ENCODE assay signal across 19 mouse cellular contexts in the genomic region with DNA sequence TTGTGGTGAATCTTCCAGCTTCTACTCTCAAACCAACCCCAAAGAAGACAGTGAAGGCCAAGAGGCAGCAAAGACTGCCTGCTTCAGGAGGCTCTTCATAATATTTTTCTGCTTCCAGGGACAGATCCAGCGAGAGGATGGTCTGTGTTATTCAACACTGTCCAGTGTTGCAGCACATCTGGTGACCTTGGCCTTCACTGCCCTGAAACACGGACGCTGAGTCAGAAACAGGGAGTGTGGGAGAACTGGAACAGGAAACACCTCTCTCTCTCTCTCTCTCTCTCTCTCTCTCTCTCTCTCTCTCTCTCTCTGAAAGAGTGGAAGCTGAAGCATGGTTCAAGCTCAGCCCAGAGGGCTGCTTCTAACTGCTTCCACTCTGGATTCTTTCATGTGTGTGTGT. TPM values are rescaled to one million over a fixed set of nuclear protein-coding genes. Genes with fewer than 3 reads are reported as not detected.
DNase-seq lines count a peak whose midpoint lies in the region; ATAC-seq and TF ChIP-seq lines count a peak whose summit lies in the region.
"Had no signal": no experiment of that assay in that cellular context is flagged by ENCODE, and none has a peak within 500 bp of the region (broad histone marks: within the 10 kb centered on the region; RNA-seq: fewer than 3 reads in every experiment).

No protein-coding gene starts in this region.

- TF ChIP-seq POLR2A in testis, adult 2 months (IDR thresholded peaks at IDR 0.05; ENCODE audit: control insufficient read depth, low read depth, low read length), result no peak

- H3K36me3 ChIP-seq in kidney, postnatal 0 days (ENCODE audit: insufficient read depth, low read length), result no peaks in the 10 kb centered on the region
- H3K36me3 ChIP-seq in kidney, embryonic 16.5 days (ENCODE audit: insufficient read depth, low read length), result no peaks in the 10 kb centered on the region
- no peaks in the 10 kb centered on the region for H3K36me3 ChIP-seq in testis, adult 2 months (ENCODE audit: control insufficient read depth, insufficient read depth, low read length)
- H3K36me3 ChIP-seq: embryonic facial prominence, embryonic 15.5 days; heart, embryonic 15.5 days; hindbrain, embryonic 15.5 days; limb, embryonic 12.5 days; midbrain, embryonic 12.5 days had no signal

- TF ChIP-seq CTCF in kidney, postnatal 0 days (IDR thresholded peaks at IDR 0.05; ENCODE audit: low read depth), result no peak
- TF ChIP-seq CTCF in testis, adult 2 months (IDR thresholded peaks at IDR 0.05; ENCODE audit: control insufficient read depth, insufficient read depth, insufficient replicate concordance, low read depth, low read length), result no peak

- H3K4me2 ChIP-seq in kidney, postnatal 0 days (ENCODE audit: low read length), result no peak overlapping the region
- H3K4me2 ChIP-seq in kidney, embryonic 16.5 days (replicated peaks; ENCODE audit: low read depth, low read length), result no peak overlapping the region
- H3K4me2 ChIP-seq: embryonic facial prominence, embryonic 15.5 days; forebrain, embryonic 13.5 days; heart, embryonic 15.5 days; hindbrain, embryonic 15.5 days; limb, embryonic 12.5 days; lung, embryonic 14.5 days; midbrain, embryonic 12.5 days had no signal

- no peaks in the 10 kb centered on the region for H3K27me3 ChIP-seq in kidney, postnatal 0 days (ENCODE audit: insufficient read depth, low read length)
- H3K27me3 ChIP-seq in kidney, embryonic 16.5 days (ENCODE audit: insufficient read depth, low read length), result no peaks in the 10 kb centered on the region
- H3K27me3 ChIP-seq in testis, adult 2 months (ENCODE audit: control insufficient read depth, insufficient read depth, low read length), result no peaks in the 10 kb centered on the region
- H3K27me3 ChIP-seq: embryonic facial prominence, embryonic 15.5 days; forebrain, embryonic 13.5 days; heart, embryonic 15.5 days; hindbrain, embryonic 15.5 days; limb, embryonic 12.5 days; midbrain, embryonic 12.5 days had no signal

- H3K4me3 ChIP-seq in kidney, postnatal 0 days (replicated peaks; ENCODE audit: low read depth, low read length), result no peak overlapping the region
- no peak overlapping the region for H3K4me3 ChIP-seq in kidney, embryonic 16.5 days (ENCODE audit: low read length)
- no peak overlapping the region for H3K4me3 ChIP-seq in testis, adult 2 months (ENCODE audit: control insufficient read depth, low read depth, low read length)
- H3K4me3 ChIP-seq: embryonic facial prominence, embryonic 15.5 days; forebrain, embryonic 13.5 days; heart, embryonic 15.5 days; hindbrain, embryonic 15.5 days; limb, embryonic 12.5 days; midbrain, embryonic 12.5 days had no signal

- no peak overlapping the region for H3K9ac ChIP-seq in kidney, postnatal 0 days (ENCODE audit: low read depth, low read length)
- no peak overlapping the region for H3K9ac ChIP-seq in kidney, embryonic 16.5 days (replicated peaks; ENCODE audit: low read length)
- H3K9ac ChIP-seq: embryonic facial prominence, embryonic 15.5 days; forebrain, embryonic 13.5 days; heart, embryonic 15.5 days; hindbrain, embryonic 15.5 days; limb, embryonic 12.5 days; lung, embryonic 14.5 days; midbrain, embryonic 12.5 days had no signal

- no peaks in the 10 kb centered on the region for H3K9me3 ChIP-seq in kidney, postnatal 0 days (replicated peaks; ENCODE audit: low read length)
- no peaks in the 10 kb centered on the region for H3K9me3 ChIP-seq in kidney, embryonic 16.5 days (ENCODE audit: low read length)
- H3K9me3 ChIP-seq: embryonic facial prominence, embryonic 15.5 days; forebrain, embryonic 13.5 days; heart, embryonic 15.5 days; hindbrain, embryonic 15.5 days; limb, embryonic 12.5 days; midbrain, embryonic 12.5 days had no signal

- DNase-seq in kidney, postnatal 0 days (ENCODE audit: low spot score), result no peak
- DNase-seq in testis, postnatal 10 days (ENCODE audit: low spot score), result no peak
- peak; percentile 68 for DNase-seq in adrenal gland, postnatal 10 days
- no peak for DNase-seq in B cell, adult 2 months
- DNase-seq in thymus, postnatal 10 days (ENCODE audit: low spot score in 2 of 2), result no peak
- DNase-seq: cerebellum, postnatal 36 days; kidney, adult 11 months; kidney, postnatal 36 days; lung, embryonic 14.5 days had no signal

- ATAC-seq in kidney, postnatal 0 days (replicated peaks; ENCODE audit: low FRiP score, low read depth), result 0 out of 2 replicates have a peak, but pooled peaks have one; percentile 36
- no peak for ATAC-seq in kidney, embryonic 16.5 days (ENCODE audit: low FRiP score, low TSS enrichment)
- ATAC-seq: forebrain, embryonic 13.5 days had no signal

- 12% methylated on average over 3 of the region's 3 CpGs for WGBS in kidney, postnatal 0 days
- 16% methylated on average over 3 of the region's 3 CpGs for WGBS in kidney, embryonic 16.5 days

- H3K27ac ChIP-seq in kidney, postnatal 0 days, result no peak overlapping the region
- no peak overlapping the region for H3K27ac ChIP-seq in kidney, embryonic 16.5 days (ENCODE audit: low read length)
- H3K27ac ChIP-seq in testis, adult 2 months (ENCODE audit: control insufficient read depth, insufficient read depth, low read depth, low read length), result peak overlapping the region; percentile 5; the same call in 1 of the 2 replicates
- H3K27ac ChIP-seq: embryonic facial prominence, embryonic 15.5 days; forebrain, embryonic 13.5 days; heart, embryonic 15.5 days; hindbrain, embryonic 15.5 days; midbrain, embryonic 12.5 days had no signal

- H3K4me1 ChIP-seq in kidney, postnatal 0 days (replicated peaks; ENCODE audit: insufficient read depth, low read length), result no peaks in the 10 kb centered on the region
- peaks cover 5% of the 10 kb centered on the region; the same call in 1 of the 2 replicates for H3K4me1 ChIP-seq in kidney, embryonic 16.5 days (ENCODE audit: insufficient read depth, low read length)
- H3K4me1 ChIP-seq in testis, adult 2 months (ENCODE audit: control insufficient read depth, insufficient read depth, low read length), result peaks cover 2% of the 10 kb centered on the region; the same call in 1 of the 2 replicates
- H3K4me1 ChIP-seq: embryonic facial prominence, embryonic 15.5 days; forebrain, embryonic 13.5 days; hindbrain, embryonic 15.5 days; midbrain, embryonic 12.5 days had no signal

RNA-seq across cellular contexts. Expression of a gene that starts 30.6 kb away (rescaled TPM):
- polyA plus RNA-seq in kidney, postnatal 0 days (2015; fragmentation: Nextera tagmentation; extraction: Ambion mirVana), result 0.41 and 1.0 TPM in 2 replicates
- not detected in 2 replicates for polyA plus RNA-seq in kidney, embryonic 16.5 days (2015; fragmentation: Nextera tagmentation; extraction: Ambion mirVana)
- polyA plus RNA-seq in testis, adult 2 months (2012; rRNA removed), result 5.1 and 11.1 TPM in 2 replicates
- 1 to 10 TPM; 4.6 to 4.8 TPM for total RNA-seq in adrenal gland, postnatal 10 days (2021)
- total RNA-seq: left cerebral cortex, adult 18-20 months had no signal
- polyA plus RNA-seq: embryonic facial prominence, embryonic 15.5 days; forebrain, embryonic 13.5 days; hindbrain, embryonic 15.5 days; limb, embryonic 12.5 days; lung, embryonic 14.5 days; midbrain, embryonic 12.5 days; spleen, adult 2 months had no signal

RNA-seq across cellular contexts. Expression of a gene that starts 35.4 kb away (rescaled TPM):
- polyA plus RNA-seq in kidney, postnatal 0 days (2015; fragmentation: Nextera tagmentation; extraction: Ambion mirVana), result 35.9 and 38.9 TPM in 2 replicates
- 47.5 and 48.0 TPM in 2 replicates for polyA plus RNA-seq in kidney, embryonic 16.5 days (2015; fragmentation: Nextera tagmentation; extraction: Ambion mirVana)
- polyA plus RNA-seq in testis, adult 2 months (2012; rRNA removed), result 9.7 and 10.3 TPM in 2 replicates
- total RNA-seq in adrenal gland, postnatal 10 days (2021), result 10 to 100 TPM; 73.7 to 83.0 TPM

RNA-seq across cellular contexts. Expression of a gene that starts 58.8 kb away (rescaled TPM):
- polyA plus RNA-seq in kidney, postnatal 0 days (2015; fragmentation: Nextera tagmentation; extraction: Ambion mirVana), result 284 and 295 TPM in 2 replicates
- 210 and 215 TPM in 2 replicates for polyA plus RNA-seq in kidney, embryonic 16.5 days (2015; fragmentation: Nextera tagmentation; extraction: Ambion mirVana)
- 229 and 254 TPM in 2 replicates for polyA plus RNA-seq in testis, adult 2 months (2012; rRNA removed)
- 100 to 1,000 TPM; 257 to 267 TPM for total RNA-seq in adrenal gland, postnatal 10 days (2021)

RNA-seq across cellular contexts. Expression of a gene that starts 59.0 kb away (rescaled TPM):
- 160 and 164 TPM in 2 replicates for polyA plus RNA-seq in kidney, postnatal 0 days (2015; fragmentation: Nextera tagmentation; extraction: Ambion mirVana)
- polyA plus RNA-seq in kidney, embryonic 16.5 days (2015; fragmentation: Nextera tagmentation; extraction: Ambion mirVana), result 120 and 123 TPM in 2 replicates
- 18.0 and 19.0 TPM in 2 replicates for polyA plus RNA-seq in testis, adult 2 months (2012; rRNA removed)
- 10 to 100 TPM; 62.5 to 69.9 TPM for total RNA-seq in adrenal gland, postnatal 10 days (2021)
